Mouse (Mus musculus) cerebellum, adult 2 months (tissue): ENCODE data around the gene Tdo2.

ENCODE experiments used
- CTCF ChIP-seq: fragments of 200-500 bp; IDR thresholded peaks from 2 replicates; pipeline ENCODE4 v1.5.1; 2011; ENCODE audit warnings: low read depth, mild to moderate bottlenecking, control low read depth, low read length, moderate library complexity, borderline replicate concordance; ENCODE audit not compliant: insufficient read depth
- POLR2A ChIP-seq: fragments of 200-500 bp; IDR thresholded peaks from 2 replicates; pipeline ENCODE4 v1.6.1; 2011; ENCODE audit warnings: low read length, control low read depth, borderline replicate concordance; ENCODE audit not compliant: insufficient read depth

GRCm38 (mm10) chr3:82022421-82022920 lies 46.5 kb upstream of the Tdo2 start:
- no peak for TF ChIP-seq CTCF
- TF ChIP-seq POLR2A = no peak
